Mouse (Mus musculus) ovary, adult 18-20 months (tissue): ENCODE results near the gene Pcare.
"Not testable (repeated sequence)": the region's sequence is repeated elsewhere in the genome, so short reads cannot be mapped to it uniquely, and the experiment has no call there.

Experiments used
- DNase-seq: peaks from one replicate; pipeline ENCODE4 v3.0.0; 2022; ENCODE audit warnings: low spot score, mixed read lengths

Pcare gene

DNA sequence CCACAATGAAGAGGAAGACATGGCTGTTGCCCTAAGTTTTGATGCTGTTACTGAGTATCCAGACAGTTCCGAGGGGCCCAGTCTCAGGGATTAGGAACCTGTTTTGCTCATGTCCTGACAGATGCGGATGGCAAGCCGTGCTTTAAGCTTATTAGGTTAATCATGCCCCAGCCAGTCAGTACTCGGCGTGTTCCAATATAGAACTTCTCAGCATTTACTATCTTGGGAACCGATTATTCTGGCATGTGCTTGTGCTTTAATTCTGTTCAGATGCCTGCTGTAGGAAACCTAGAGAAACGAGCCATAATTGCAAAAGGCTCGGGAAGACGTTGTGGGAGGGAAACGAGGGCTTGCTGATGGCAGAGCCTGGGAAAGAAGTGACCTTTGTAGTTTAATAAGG lies at the start of gene Pcare:
Gene Pcare (minus strand): TSS at position 64 of the 400 bp plus-strand sequence.
- DNase-seq = no peak

DNA sequence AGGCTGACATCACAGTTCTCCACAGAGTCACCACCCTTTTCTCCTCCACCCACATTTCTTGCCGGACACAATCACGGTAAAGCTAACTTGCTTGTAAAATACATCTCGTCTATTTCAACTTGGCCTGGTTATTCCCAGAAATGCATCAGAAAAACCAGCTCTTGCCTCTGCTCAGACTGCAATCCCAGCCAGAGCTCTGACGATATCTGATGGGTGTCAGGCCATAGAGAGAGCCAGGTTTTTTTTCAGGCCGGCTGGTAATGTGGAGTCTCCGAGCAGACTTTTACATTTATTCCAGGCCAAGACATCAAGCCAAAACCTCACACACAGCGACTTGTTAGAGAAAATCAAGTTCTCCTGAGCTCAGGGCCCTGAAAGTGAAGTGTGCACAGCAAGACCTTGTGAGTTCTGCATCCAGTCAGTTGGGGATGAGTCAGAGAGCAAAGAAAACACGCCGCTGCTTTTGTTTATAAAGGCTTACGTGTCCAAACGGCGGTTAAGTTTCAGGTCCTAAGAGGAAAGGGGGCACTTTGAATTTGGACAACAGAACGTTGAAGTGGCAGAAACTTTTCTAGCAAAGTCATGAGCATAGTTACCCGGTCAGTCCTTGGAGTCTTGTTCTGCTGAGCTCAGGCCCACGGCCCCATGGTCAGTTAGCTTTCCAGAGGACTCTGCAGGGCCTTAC lies 43.0 kb upstream of the Pcare start:
- no peak for DNase-seq

DNA sequence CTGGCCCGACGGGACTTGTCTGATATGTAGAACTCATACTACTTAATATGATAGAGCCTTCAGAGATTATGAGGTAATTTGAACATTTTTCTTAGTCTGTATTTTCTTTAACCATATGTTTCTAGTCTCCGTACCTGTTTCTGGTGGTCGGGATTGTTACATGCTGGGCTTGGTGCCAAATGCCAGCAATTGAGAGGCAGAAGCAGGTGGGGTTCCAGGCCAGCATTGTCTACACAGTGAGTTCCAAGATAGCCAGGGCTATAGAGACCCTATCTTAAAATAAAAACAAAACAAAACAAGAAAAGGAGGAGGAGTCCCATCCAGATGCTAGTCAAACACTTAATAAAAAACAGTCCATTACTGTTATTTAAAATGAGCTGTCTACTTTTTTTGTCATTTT lies 38.9 kb upstream of the Pcare start:
- no peak for DNase-seq

DNA sequence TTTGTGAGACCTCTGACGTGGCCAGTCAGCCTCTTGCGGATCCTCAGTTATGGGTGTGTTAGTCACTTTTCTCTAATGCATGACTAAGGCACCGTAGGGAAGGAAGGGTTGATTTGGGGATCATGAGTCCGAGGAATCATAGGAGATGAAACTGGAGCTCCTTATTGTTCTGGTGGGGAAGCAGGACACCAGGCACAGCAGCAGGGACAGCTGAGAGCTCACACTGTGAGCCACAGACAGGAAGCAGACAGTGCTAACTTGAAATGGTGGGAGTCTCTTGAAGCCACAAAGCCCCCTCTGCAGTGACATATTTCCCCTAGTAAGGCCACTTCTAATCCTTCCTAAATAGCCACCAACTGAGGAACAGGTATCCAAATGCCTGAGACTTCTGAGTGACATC lies 38.4 kb upstream of the Pcare start:
- no peak for DNase-seq

DNA sequence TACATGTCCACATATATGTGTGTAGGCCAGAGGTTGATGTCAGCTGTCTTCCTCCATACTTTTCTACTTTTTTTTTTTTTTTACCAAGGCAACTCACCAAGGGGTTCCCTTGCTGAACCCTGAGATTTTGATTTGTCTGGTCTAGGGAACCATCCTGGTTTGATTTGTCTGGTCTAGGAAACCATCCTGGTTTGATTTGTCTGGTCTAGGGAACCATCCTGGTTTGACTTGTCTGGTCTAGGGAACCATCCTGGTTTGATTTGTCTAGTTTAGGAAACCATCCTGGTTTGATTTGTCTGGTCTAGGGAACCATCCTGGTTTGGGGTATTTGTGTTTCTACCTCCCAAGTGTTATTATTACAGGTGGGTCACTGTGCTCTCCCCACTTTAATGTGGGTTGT lies 33.8 kb upstream of the Pcare start:
- DNase-seq = no peak

DNA sequence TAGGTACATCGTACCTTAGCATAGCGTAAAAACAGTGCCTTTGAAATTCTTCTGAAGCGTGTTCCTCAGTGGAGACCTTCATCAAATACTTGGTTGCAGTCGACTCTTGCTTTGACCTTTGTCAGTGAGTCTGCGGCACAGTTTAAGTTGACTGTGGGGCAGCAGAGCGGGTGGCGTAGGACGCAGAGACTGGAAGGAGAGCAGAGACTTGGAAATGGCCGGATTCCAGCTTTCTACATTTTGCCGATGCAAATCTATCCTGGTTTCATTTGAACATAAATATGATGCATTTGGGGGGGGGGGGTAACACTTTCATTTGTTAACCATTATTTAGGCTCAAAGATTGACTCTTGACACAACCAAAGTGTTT lies 30.7 kb upstream of the Pcare start:
- DNase-seq = no peak

DNA sequence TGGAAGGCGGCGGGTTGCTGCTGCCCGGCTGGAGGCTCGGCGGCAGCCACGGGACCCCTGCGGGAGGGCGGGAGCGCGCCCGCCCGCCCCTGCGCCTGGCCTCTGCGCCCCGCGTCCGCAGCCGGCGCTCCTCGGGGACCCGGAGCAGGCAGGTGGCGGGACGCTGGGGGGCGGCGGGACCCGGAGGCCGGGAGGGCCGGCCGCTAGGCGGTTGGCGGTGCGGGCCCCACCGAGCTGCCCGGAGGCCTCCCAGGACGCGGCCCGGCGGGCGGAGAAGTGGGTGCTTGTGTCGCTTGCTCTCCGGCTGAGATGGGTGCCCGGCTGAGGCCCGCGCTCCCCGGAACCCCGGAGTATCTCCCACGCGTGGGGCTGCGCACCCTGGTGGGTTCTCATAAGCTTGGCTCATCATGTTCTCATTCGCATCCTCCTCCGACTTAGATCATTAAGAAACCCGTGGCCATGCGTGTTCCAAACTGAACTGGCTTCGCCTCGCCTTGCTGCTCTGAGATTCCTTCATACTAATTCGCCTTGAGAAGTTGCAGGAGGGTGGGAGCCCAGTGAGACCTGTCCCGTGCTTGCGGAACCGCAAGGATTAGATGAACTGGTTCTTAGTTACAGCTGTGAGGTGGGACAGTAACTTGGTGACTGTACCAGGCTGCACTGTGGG lies 30.1 kb upstream of the Pcare start:
- DNase-seq = no peak

DNA sequence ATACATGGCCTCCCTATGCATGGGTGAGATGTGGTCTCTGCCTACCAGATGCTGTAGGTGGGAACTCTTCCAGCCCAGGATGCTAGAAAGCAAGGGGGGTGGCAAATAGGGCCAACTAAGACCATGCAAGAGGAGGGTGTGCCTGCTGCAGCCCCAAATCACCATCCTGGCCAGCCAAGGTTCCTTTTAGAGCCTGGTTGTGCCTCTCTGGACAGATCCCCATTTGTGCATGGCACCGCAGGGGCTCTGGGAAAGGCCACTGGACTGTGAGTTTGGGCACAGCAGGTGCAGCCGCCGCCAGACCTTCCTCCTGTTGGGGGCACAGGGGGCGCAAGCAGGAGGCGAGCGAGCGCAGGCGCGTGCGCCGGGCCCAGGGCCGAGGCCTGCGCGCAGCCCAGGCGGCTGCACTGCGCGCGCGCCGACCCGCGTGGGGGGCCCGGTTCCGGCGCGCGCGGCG lies 29.6 kb upstream of the Pcare start:
- DNase-seq = no peak

DNA sequence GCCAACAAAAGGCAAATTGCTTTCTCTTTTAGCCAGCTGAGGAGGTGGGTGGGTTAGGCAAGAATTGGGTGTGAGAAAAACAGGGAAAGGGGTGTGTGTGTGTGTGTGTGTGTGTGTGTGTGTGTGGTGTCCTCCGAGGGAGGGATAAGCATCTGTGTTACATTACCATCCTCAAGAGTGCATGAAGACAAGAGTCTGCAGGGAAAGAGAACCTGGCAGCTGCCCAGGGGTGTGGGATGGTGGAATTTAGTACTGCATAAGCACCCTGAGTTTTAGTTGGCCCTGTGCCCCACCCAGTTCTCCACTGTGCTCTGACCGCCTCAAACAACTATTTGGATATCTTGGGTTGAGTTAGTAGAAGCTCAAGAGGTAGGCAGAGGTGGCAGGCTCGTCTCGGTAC lies 28.3 kb upstream of the Pcare start:
- DNase-seq = no peak

DNA sequence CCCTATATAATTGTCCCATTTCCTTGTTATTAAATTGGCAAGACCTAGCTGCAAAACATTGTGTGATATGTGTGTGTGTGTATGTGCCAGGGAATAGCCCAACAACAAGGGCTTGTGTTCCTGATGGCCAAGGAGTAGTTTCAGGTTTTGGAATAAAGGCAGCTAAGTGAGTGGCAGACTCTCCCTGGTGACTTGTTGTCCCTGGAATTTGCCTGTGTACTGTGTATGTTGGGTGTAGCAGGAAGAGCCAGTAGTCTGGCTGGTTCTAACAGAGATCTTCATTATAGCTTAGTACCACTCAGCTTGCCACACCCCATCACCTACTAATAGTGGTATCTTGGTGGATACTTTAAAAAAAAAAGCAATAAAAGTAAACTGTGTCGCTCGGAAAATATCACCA lies 27.8 kb upstream of the Pcare start:
- no peak for DNase-seq

DNA sequence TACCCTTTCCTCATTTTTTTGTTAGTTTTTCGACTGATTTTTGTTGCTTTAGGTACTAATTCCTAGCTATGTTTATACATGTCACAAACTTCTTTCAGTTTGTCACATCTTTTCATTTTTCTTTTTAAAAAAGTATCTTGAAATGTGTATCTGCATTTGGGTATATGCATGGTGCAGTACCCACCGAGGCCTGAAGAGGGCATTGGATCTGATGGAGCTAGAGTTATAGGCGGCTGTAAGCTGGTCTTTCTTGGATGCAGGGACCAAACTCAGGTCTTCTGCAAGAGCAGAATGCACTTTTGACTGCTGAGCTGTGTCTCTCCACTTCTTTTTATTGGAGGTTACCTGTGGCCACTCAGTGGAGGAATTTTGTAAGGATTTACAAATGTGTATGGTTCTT lies 26.0 kb upstream of the Pcare start:
- no peak for DNase-seq

DNA sequence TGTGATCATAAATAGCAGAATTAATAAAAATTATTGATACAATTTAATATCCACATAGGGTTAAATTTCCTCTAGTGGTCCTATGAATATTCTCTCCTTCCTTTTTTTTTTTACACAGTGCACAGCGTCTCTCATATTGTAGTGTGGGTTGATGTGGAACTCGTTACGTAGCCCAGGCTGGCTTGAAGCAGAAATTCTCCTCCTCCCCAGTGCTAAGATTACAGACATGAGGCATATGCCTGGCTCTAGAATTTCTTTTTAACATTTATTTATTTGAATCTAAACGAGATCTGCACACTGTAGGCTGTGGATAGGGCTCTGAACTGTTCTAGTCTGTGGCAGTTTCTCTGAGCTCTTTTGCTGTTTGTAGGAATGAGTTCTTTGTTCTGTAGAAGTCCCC lies 22.6 kb upstream of the Pcare start:
- no peak for DNase-seq

DNA sequence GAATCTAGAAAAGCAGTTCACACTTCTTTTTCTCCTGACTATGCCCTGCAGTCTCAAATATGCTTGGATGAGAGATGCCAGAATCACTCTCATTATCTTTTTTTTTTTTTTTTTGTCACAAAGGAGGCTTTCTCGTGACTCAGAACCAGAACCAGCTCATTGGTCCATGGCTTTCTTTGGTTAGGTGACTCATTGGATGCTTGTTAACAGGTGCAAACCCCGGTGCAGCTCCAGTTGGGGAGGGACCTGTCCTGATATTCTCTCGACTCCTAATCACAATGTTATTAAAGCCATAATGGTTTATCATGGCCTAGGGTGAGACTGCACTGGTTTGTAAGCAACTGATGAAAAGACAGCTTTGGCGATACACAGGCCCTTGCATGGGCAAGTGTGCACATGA lies 21.5 kb upstream of the Pcare start:
- no peak for DNase-seq

DNA sequence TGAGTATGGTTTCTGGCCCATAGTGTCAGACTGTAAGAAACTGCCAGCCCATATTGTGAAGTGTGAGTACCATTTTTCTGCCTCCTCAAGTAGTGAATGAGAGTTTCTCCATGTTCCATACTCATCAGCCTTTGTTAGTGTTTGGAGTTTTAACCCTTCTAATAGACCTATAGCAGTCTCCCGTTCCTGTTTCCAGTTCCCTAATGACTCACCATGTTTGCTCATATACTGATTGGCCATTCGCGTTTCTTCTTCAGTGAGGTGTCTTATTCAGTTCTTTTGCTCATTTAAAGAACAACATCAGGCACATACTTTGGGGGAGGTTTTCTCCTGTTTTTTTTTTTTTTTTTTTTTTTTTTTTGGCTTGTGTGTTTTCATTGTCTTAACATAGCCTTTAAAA lies 18.0 kb upstream of the Pcare start:
- DNase-seq = no peak

DNA sequence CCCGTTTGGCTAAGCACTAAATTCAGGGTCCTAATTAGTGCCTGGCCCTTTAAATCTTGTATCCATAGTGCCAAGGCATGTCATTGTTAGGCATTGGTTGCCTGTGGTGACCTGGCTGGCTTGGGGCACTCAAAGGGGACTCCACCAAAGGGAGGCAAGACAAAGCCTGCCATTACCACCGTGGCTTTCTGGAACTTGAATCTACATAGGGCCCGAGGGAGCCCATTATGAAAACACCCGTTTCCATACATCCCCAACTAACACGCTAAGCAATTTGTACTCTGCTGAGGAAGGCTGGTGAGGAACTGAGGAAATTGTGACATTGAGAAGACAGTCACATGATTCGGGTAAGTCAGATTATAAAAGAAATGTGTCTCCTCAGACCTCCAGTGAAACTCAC lies 16.9 kb upstream of the Pcare start:
- no peak for DNase-seq

DNA sequence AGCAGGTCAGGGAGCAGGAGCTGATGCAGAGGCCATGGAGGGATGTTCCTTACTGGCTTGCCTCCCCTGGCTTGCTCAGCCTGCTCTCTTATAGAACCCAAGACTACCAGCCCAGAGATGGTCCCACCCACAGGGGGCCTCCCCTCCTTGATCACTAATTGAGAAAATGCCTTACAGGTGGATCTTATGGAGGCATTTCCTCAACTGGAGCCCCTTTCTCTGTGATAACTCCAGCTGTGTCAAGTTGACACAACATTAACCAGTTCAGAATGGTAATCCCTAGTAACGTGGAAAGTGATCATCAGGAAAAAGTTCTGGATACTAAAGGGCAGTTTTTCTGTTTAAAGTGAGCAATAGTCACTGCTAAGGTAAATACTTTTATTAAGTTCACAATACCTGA lies 15.5 kb upstream of the Pcare start, which contains the start of gene Clip4:
Gene Clip4 (plus strand): TSS at position 301 of the 400 bp plus-strand sequence.
- DNase-seq = not testable (repeated sequence)

DNA sequence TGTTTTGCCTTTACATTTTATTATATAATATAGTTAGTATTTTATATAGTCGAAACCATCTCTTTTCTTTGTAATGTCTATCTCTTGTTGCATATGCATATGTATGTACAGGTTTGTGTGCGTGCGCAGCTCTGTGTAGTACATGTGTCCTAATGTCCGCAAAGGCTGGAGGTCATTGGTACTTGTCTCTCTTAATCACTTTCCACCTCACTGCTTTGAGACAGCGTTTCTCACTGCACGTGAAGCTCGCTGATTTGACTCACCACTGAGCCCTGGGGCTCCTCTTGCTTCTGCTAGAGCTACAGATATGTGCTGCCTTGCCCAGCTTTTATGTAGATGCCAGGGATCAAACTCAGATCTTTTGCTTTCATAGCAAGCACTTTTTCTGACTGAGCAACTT lies 7.8 kb upstream of the Pcare start:
- DNase-seq = no peak

DNA sequence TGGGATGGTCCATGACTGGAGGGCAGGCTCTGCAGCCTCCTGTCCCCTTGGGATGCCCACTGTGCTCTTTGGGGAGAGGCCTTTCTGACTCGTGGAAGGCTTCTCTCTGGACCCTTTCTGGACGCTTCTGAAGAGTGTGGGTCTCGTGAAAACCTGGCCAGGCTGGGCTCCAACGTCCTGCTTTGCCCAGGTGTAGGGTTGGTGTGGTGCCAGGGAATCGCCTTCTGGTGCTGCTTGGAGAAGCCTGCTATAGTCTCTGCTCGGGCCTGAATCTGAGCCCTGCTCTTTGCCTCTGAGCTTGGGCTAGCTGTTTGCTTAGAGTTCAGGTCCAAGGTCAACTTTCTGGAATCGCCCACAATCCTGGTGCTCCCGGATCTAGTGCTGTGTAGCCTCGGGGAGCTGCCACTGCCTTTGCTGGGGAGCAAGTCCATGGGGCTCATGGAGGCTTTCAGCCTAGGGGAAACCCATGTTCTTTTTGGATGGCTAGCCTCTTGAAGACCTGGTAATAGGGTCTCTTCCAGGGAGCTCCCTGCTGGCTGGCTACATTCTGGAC lies 3.0 kb downstream of the Pcare start:
- no peak for DNase-seq

DNA sequence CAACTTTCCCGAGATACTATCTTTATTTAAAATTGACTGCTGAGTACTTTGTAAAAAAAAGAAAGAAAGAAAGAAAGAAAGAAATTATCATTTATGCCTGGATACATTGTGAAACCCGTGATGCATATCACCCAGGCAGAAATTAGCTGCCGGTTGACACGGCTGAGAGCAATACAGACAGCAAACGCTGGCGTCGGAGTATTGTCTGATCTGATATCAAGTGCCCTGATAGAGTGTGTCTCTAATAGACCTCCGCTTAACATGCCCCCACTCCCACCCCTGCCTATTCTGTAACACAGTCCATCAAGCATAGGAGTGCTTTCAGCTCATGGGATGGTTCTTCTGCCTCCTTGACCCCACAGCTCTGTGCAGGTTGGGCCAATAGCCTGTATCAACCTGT lies 5.1 kb downstream of the Pcare start:
- no peak for DNase-seq

DNA sequence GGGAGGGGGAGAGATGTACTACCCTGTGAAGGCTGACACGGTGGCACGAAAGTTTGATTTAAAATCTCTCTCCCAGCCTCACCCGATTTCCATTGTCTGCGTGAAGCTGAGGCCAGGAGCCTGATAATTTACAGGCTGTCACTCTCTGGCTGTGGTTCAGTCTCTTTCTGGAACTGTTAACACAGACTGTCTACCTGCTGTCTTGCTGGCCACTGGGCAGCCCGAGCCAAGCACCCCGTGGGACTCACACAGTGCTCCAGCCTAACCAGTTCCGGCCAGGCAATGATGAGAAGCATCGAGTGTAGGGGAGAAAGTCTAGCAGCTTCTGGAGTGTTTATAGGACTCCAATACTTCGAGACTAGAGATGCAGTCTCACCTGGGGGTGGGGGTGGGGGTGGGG lies 6.6 kb downstream of the Pcare start:
- no peak for DNase-seq

DNA sequence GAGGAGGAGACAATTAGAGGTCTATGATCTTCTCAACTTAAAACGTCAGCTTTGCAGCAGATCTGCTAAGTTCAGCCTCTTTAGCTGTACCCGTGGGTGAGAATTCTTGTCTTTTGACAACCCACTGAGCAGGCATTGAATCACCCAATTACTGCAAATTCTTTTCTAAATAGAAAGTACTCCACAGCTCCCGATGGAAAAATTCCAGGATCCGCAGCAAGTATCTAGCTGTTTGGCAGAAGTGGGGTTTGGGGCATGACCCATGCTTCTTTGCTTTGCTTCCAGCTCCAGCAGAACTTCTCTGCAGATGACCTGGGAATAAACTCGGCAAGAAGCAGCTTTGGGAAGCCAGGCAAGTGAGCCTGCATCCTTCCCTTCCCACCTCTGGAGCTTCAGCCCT lies 9.8 kb downstream of the Pcare start:
- DNase-seq = no peak

DNA sequence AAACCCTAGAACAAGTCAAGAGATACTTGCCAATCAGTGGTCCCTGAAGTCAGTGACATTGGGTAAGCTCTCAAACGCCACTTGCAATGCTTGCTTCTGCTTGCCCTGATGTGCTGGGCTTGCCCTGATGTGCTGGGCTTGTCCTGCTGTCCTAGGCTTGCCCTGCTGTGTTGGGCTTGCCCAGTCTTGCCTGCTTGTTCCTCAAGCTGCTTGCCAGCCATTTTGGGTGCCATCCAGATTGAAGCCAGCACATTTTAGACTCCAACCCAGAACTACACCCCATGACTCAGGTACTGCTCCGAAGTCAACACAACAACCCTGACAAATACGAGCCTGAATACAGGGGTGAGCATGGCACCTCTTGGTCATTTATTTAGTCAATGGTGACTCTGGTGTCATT lies 10.5 kb downstream of the Pcare start:
- DNase-seq = no peak

DNA sequence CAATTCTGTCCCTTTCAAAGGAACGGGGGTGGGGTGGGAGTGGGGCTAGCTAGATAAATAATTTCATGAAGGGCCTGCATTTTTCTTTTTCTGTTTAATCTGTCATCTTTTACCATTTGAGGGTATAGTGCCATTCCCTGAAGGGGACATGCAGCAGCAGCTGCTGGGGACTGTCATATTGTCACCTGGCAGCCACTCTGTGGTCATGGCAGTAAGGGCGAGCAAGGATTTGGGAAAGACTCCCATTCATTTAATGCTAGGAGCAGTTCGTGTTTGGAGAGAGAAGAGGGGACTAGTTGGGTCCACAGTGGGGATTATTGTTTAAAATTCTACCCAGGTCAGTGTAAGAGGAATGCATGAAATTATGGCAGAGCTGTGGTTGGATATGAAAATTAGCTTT lies 16.3 kb downstream of the Pcare start:
- DNase-seq = no peak

DNA sequence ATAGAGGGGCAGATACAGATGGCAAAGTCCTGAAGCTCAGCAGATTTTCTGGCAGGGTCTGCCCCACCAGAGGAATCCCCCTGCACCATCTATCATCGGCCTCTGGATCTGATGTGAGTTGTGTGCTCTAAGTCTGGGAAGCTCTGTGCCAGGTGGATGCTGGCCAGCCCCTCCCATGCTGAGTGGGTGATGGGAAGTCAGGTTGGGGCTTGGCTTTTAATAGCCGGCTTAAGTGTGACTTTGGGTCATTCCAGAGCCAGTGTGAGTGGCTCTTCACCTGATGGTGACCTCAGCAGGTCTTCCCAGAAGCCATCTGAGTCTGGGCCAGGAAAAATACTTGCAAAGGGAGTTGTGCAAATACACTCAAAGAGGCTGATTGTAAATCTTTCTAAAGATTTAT lies 22.0 kb downstream of the Pcare start:
- no peak for DNase-seq
